Mouse (Mus musculus): ENCODE data around the gene Erbb4. TPM values are rescaled to one million over a fixed set of nuclear protein-coding genes. Genes with fewer than 3 reads are reported as not detected.

Gene Erbb4
- polyA plus RNA-seq, 1 experiment = not detected

- H3K4me1 ChIP-seq (ENCODE audit: control insufficient read depth, insufficient read depth, low read length) = no peaks in the 10 kb centered on the region
- H3K4me3 ChIP-seq (ENCODE audit: insufficient read depth, low read length) = no peak overlapping the region
- TF ChIP-seq CTCF (IDR thresholded peaks at IDR 0.05; ENCODE audit: low read depth, low read length) (no peak), POLR2A (IDR thresholded peaks at IDR 0.05; ENCODE audit: borderline replicate concordance, low read depth, low read length) (no peak)
- H3K27ac ChIP-seq (ENCODE audit: insufficient read depth, low read depth, low read length) = no peak overlapping the region
These were observed 143.7 kb downstream of the Erbb4 start for GRCm38 (mm10) chr1:68964127-68964526.

DNA sequence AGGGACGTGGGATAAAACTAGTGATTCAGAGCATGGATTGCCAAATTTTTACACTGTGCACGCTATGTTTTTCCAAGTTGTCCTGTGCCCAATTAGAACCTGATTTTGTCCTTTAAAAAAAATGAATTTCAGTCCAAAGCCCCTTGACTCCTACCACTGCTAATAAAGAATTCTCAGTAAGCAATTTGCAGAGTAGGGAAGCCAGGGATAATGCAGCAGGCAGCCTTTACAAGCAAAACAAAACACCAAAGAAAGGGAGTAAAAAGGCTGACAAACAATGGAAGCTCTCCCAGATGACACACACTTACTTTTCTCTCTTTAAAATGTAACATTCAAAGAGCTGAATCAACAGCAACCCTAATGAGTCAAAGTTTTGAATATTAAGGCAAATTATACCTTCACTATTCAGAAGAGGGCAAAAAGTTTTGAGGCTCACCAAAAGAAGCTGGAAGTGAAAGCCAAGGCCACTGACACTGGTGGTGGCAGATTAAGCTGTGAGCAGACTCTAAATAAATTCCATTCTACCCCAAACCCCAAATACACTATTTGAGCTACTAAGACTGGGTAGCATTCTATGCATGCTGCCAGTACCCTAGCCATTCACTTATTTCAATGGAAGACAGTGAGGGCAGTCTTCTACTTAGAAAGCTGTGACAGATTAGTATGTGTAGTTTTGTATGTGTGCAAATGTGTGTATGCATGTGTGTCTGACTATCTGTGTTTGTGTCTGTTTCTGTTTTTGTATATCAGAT is 146.3 kb downstream of the Erbb4 start:
- no peak for TF ChIP-seq CTCF (IDR thresholded peaks at IDR 0.05; ENCODE audit: low read depth, low read length)
- TF ChIP-seq POLR2A (IDR thresholded peaks at IDR 0.05; ENCODE audit: borderline replicate concordance, low read depth, low read length) = no peak
- H3K4me1 ChIP-seq (ENCODE audit: control insufficient read depth, insufficient read depth, low read length) = no peaks in the 10 kb centered on the region
- no peak overlapping the region for H3K4me3 ChIP-seq (ENCODE audit: insufficient read depth, low read length)
- no peak overlapping the region for H3K27ac ChIP-seq (ENCODE audit: insufficient read depth, low read depth, low read length)

DNA sequence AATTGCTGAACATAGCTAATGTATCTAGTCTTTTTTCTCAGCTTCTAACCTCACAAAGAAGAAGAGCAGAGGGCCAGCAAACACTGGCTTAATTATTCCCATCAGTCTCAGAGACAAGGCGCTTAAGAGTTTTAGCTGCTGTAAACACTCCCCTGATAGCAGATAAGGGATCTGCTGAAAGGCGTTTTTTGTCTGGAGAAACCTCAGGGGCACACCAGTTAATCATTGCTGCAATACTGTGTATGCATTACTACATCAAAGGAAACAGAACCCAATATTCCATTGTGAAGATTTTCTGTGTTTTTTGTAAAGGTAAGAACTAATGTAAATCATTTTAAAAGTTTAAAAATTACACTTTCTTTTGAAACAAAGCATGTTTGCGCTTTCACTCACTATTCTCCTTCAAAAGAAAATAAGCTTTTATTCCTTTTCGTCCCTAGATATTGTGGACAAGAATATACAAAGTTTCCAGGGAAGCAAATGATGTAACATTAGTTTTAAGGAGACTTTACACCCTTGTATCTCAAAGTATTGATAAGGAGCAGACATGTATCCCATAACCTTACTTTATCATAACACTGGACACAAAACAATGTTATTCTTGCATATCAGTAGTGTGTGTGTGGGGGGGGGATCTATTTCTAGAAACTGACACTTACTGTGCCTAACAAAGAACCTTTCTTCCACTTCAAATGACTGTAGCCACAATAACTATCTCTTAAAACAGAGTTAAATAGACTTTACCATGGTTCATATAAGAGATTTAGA is 150.9 kb downstream of the Erbb4 start:
- no peaks in the 10 kb centered on the region for H3K4me1 ChIP-seq (ENCODE audit: control insufficient read depth, insufficient read depth, low read length)
- no peak overlapping the region for H3K4me3 ChIP-seq (ENCODE audit: insufficient read depth, low read length)
- H3K27ac ChIP-seq (ENCODE audit: insufficient read depth, low read depth, low read length) = no peak overlapping the region
- TF ChIP-seq POLR2A (IDR thresholded peaks at IDR 0.05; ENCODE audit: borderline replicate concordance, low read depth, low read length) = no peak
- TF ChIP-seq CTCF (IDR thresholded peaks at IDR 0.05; ENCODE audit: low read depth, low read length) = no peak

DNA sequence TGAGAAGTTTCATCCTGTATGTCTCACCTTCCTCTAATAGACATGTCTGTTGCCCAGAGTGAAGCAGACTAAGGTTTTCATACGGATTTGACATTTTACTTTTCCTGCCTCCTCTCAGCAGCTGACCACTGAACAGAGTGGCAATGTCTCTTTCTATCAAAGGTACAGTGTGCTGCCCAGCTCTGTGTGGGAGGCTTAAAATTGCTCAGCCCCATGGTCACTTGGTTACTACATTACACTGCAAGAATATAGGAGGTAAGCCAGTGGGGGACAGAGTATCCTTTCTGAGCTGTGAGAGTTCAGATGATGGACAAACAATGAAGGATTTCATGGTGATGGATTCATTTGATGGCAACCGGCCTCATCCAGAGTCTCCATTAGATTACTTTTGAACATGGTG is 152.4 kb downstream of the Erbb4 start:
- no peak overlapping the region for H3K27ac ChIP-seq (ENCODE audit: insufficient read depth, low read depth, low read length)
- H3K4me1 ChIP-seq (ENCODE audit: control insufficient read depth, insufficient read depth, low read length) = no peaks in the 10 kb centered on the region
- no peak for TF ChIP-seq CTCF (IDR thresholded peaks at IDR 0.05; ENCODE audit: low read depth, low read length)
- no peak for TF ChIP-seq POLR2A (IDR thresholded peaks at IDR 0.05; ENCODE audit: borderline replicate concordance, low read depth, low read length)
- no peak overlapping the region for H3K4me3 ChIP-seq (ENCODE audit: insufficient read depth, low read length)

DNA sequence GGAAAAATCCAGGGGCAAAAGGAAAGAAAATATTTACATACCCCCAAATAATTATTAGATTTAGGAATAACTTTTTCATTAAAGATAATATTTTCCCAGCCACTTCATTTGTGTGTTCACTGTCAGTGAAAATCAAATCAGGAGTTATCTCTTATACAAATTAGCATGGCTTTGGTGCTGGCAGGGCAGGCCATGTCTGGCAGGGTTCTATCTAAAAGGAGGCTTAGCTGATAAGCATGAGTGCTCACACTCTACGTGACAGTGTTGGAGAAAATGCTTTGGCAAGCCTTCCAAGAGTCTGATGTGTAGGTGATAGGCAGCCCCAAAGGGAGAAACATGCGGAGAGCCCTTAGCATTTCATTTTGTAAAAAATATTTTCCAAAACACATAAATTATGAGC is 164.7 kb downstream of the Erbb4 start:
- no peak overlapping the region for H3K4me3 ChIP-seq (ENCODE audit: insufficient read depth, low read length)
- H3K4me1 ChIP-seq (ENCODE audit: control insufficient read depth, insufficient read depth, low read length) = no peaks in the 10 kb centered on the region
- TF ChIP-seq CTCF (IDR thresholded peaks at IDR 0.05; ENCODE audit: low read depth, low read length) = no peak
- TF ChIP-seq POLR2A (IDR thresholded peaks at IDR 0.05; ENCODE audit: borderline replicate concordance, low read depth, low read length) = no peak
- no peak overlapping the region for H3K27ac ChIP-seq (ENCODE audit: insufficient read depth, low read depth, low read length)

DNA sequence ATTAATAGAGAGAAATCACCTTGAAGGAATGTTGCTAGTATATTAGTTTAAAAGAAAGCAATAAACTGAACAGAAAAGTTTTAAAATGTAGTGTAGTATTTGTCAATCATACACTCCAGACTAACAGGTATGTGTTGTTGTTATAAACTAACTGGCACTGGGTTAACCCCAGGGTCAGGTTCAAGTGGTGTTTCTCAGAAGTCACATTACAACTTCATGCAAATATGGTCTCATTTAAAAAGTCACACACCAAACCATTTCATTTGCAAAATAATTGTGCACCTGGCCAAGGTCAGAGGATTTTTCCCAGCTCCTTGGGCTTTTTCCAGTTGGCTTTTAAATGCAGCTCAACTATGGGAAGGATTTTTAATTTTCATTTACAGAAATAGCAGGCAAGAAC is 173.1 kb downstream of the Erbb4 start:
- H3K27ac ChIP-seq (ENCODE audit: insufficient read depth, low read depth, low read length) = no peak overlapping the region
- no peak for TF ChIP-seq CTCF (IDR thresholded peaks at IDR 0.05; ENCODE audit: low read depth, low read length)
- TF ChIP-seq POLR2A (IDR thresholded peaks at IDR 0.05; ENCODE audit: borderline replicate concordance, low read depth, low read length) = no peak

DNA sequence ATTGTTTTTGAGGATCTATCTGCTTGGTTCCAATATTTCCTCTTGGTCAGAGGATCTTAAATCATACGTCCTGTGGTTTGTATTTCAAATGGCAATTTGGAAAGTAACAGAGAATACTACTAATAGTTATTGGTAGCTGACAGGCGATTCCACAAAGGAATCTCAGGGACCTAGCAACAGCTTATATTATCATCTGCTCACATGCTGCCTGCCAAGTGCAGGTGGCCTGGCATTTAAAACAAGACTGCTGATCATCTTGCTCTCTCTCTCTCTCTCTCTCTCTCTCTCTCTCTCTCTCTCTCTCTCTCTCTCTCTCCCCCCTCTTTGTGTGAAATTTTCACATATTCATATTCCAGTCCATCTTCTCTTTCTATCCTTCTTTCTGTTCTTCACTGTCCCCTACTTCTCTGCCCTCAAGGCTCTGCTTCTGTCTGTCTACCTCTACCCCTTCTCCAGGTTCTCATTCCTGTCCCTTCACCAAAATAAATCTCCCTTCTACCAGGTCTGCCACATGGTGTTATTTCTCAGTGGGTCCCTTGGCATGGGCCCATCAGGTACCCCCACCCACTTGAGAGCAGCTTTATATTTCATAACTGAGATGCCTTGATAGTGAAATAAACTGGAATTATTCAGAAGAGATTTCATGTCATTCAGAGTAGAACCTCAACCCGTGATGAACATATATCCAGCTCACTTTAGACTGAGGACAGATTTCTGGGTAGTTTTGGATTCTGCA is 174.4 kb downstream of the Erbb4 start:
- H3K4me1 ChIP-seq (ENCODE audit: control insufficient read depth, insufficient read depth, low read length) = no peaks in the 10 kb centered on the region
- no peak overlapping the region for H3K4me3 ChIP-seq (ENCODE audit: insufficient read depth, low read length)
- no peak overlapping the region for H3K27ac ChIP-seq (ENCODE audit: insufficient read depth, low read depth, low read length)
- TF ChIP-seq CTCF (IDR thresholded peaks at IDR 0.05; ENCODE audit: low read depth, low read length) (no peak), POLR2A (IDR thresholded peaks at IDR 0.05; ENCODE audit: borderline replicate concordance, low read depth, low read length) (no peak)

More for the DNA sequence above, 173.1 kb downstream of the Erbb4 start:
- H3K4me3 ChIP-seq (ENCODE audit: insufficient read depth, low read length) = no peak overlapping the region
- H3K4me1 ChIP-seq (ENCODE audit: control insufficient read depth, insufficient read depth, low read length) = no peaks in the 10 kb centered on the region

- Histone ChIP-seq H3K4me1 (ENCODE audit: control insufficient read depth, insufficient read depth, low read length) (no peaks in the 10 kb centered on the region), H3K4me3 (ENCODE audit: insufficient read depth, low read length) (no peak overlapping the region), H3K27ac (ENCODE audit: insufficient read depth, low read depth, low read length) (no peak overlapping the region)
- TF ChIP-seq POLR2A (IDR thresholded peaks at IDR 0.05; ENCODE audit: borderline replicate concordance, low read depth, low read length) = no peak
- no peak for TF ChIP-seq CTCF (IDR thresholded peaks at IDR 0.05; ENCODE audit: low read depth, low read length)
These were observed 190.0 kb downstream of the Erbb4 start for GRCm38 (mm10) chr1:68917828-68918227.

GRCm38 (mm10) chr1:68892041-68892440 is 215.8 kb downstream of the Erbb4 start:
- TF ChIP-seq CTCF (IDR thresholded peaks at IDR 0.05; ENCODE audit: low read depth, low read length) = no peak
- TF ChIP-seq POLR2A (IDR thresholded peaks at IDR 0.05; ENCODE audit: borderline replicate concordance, low read depth, low read length) = no peak
- H3K4me1 ChIP-seq (ENCODE audit: control insufficient read depth, insufficient read depth, low read length) = no peaks in the 10 kb centered on the region
- H3K27ac ChIP-seq (ENCODE audit: insufficient read depth, low read depth, low read length) = no peak overlapping the region
- H3K4me3 ChIP-seq (ENCODE audit: insufficient read depth, low read length) = no peak overlapping the region
